Mouse (Mus musculus): Measurements from ENCODE around the gene Aff1.

DNA sequence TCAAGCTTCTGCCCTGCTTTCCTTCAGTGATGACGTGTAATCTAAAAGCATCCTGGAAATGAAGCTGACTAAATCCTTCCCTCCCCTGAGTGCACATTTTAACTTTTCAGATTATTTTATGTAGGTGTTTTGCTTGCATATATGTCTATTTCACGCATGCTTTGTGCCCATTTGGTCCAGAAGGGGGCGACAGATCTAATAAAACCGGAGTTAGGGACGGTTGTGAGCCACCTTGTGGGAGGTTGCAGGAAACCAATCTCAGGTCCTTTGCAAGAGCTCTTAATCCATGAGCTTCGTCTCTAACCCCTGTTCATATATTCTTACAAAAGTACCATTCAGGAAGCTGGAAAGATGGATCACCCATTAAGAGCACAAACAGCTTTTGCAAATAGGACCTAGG is 37.9 kb upstream of the Aff1 start:
- no peak for TF ChIP-seq GATA1 (IDR thresholded peaks at IDR 0.05; ENCODE audit: borderline replicate concordance, low read length)
- TF ChIP-seq FLI1 (IDR thresholded peaks at IDR 0.05; ENCODE audit: low read length) = no peak

Measured in megakaryocyte, embryonic 14.5 days (primary cell).